Mouse (Mus musculus): ENCODE results near the gene Ncapd3. TPM values are rescaled to one million over a fixed set of nuclear protein-coding genes. Genes with fewer than 3 reads are reported as not detected.

Ncapd3 gene
- total and polyA plus RNA-seq, 3 experiments, result 29.9 to 39.2 (median 33.7) TPM

GRCm38 (mm10) chr9:27006866-27007265, 23.1 kb upstream of the Ncapd3 start:
- H3K36me3 ChIP-seq (replicated peaks in 1 of 2; ENCODE audit: control insufficient read depth in 1 of 2, insufficient read depth in 1 of 2, low read length in 1 of 2), result peaks cover 75 to 89% of the 10 kb centered on the region in 2 experiments
- dilution Hi-C loops (cut with MboI; ENCODE audit: extremely low pct_ligation_motif_present, extremely low pct_unique_long_range_greater_than_20kb, low sequenced_read_pairs), result no loop called here
- in situ Hi-C loops (cut with MboI; ENCODE audit: low pct_ligation_motif_present, low pct_unique_long_range_greater_than_20kb, low sequenced_read_pairs), result no loop called here

GRCm38 (mm10) chr9:27009231-27009630, 20.7 kb upstream of the Ncapd3 start:
- no peaks in the 10 kb centered on the region for H3K9me3 ChIP-seq (replicated peaks; ENCODE audit: low read length)
- no peak overlapping the region for H3K4me2 ChIP-seq (ENCODE audit: insufficient read depth, low read depth, poor library complexity, severe bottlenecking)
- H3K9ac ChIP-seq (ENCODE audit: insufficient read depth, low read depth), result no peak overlapping the region
- peaks cover 72 to 96% of the 10 kb centered on the region in 2 experiments for H3K36me3 ChIP-seq (replicated peaks in 1 of 2; ENCODE audit: control insufficient read depth in 1 of 2, insufficient read depth in 1 of 2, low read length in 1 of 2)
- no peaks in the 10 kb centered on the region for H3K79me2 ChIP-seq (replicated peaks; ENCODE audit: control insufficient read depth, extremely low read depth, insufficient read depth, poor library complexity, severe bottlenecking)
- in situ Hi-C loops (cut with MboI; ENCODE audit: low pct_ligation_motif_present, low pct_unique_long_range_greater_than_20kb, low sequenced_read_pairs), result no loop called here
- dilution Hi-C loops (cut with MboI; ENCODE audit: extremely low pct_ligation_motif_present, extremely low pct_unique_long_range_greater_than_20kb, low sequenced_read_pairs), result no loop called here
- TF ChIP-seq POLR2AphosphoS2 (IDR thresholded peaks at IDR 0.05; ENCODE audit: low read depth, low read length), result 0 out of 2 replicates have a peak, but pooled peaks have one; percentile 42
- no peak for TF ChIP-seq JUN (IDR thresholded peaks at IDR 0.05; ENCODE audit: insufficient read depth, low read depth, low read length)
- TF ChIP-seq ZKSCAN1 (IDR thresholded peaks at IDR 0.05; ENCODE audit: borderline replicate concordance, low read depth, low read length), result no peak
- H3K27me3 ChIP-seq (replicated peaks), result no peaks in the 10 kb centered on the region
- no peaks in the 10 kb centered on the region for H3K4me1 ChIP-seq (ENCODE audit: control insufficient read depth in 1 of 2, insufficient read depth in 2 of 2)
- no peak overlapping the region for H3K4me3 ChIP-seq (replicated peaks in 1 of 3; ENCODE audit: low read depth in 2 of 3, low read length in 2 of 3, poor library complexity in 1 of 3)
- DNase-seq (ENCODE audit: extremely low read depth), result no peak
- no peak overlapping the region for H3K27ac ChIP-seq (ENCODE audit: insufficient read depth, low read depth)

More at GRCm38 (mm10) chr9:27006866-27007265, 23.1 kb upstream of the Ncapd3 start:
- TF ChIP-seq CHD2 (IDR thresholded peaks at IDR 0.05; ENCODE audit: low read length), result no peak
- no peak for TF ChIP-seq MXI1 (IDR thresholded peaks at IDR 0.05; ENCODE audit: low read depth, low read length)
- TF ChIP-seq TCF12 (IDR thresholded peaks at IDR 0.05; ENCODE audit: low read depth, low read length), result no peak
- no peak for TF ChIP-seq HCFC1 (IDR thresholded peaks at IDR 0.05; ENCODE audit: low read depth, low read length)
- no peak for TF ChIP-seq USF2 (conservative IDR thresholded peaks at IDR 0.05; ENCODE audit: low read depth, low read length)
- no peak for TF ChIP-seq POLR2AphosphoS2 (IDR thresholded peaks at IDR 0.05; ENCODE audit: low read depth, low read length)
- Histone ChIP-seq H3K4me2 (ENCODE audit: insufficient read depth, low read depth, poor library complexity, severe bottlenecking) (no peak overlapping the region), H3K79me2 (replicated peaks; ENCODE audit: control insufficient read depth, extremely low read depth, insufficient read depth, poor library complexity, severe bottlenecking) (peaks cover under 1% of the 10 kb centered on the region; the same call in 1 of the 2 replicates), H3K4me3 (replicated peaks in 1 of 3; ENCODE audit: low read depth in 2 of 3, low read length in 2 of 3, poor library complexity in 1 of 3) (no peak overlapping the region), H3K27me3 (replicated peaks) (no peaks in the 10 kb centered on the region), H3K9me3 (replicated peaks; ENCODE audit: low read length) (no peaks in the 10 kb centered on the region), H3K9ac (ENCODE audit: insufficient read depth, low read depth) (no peak overlapping the region), H3K27ac (ENCODE audit: insufficient read depth, low read depth) (no peak overlapping the region), H3K4me1 (ENCODE audit: control insufficient read depth in 1 of 2, insufficient read depth in 2 of 2) (peaks cover 0 to under 1% of the 10 kb centered on the region in 2 experiments; a peak in 1 of 4 replicates)
- no peak for DNase-seq (ENCODE audit: extremely low read depth)

GRCm38 (mm10) chr9:27011572-27011971, 18.4 kb upstream of the Ncapd3 start:
- no peak overlapping the region for H3K4me3 ChIP-seq (replicated peaks in 1 of 3; ENCODE audit: low read depth in 2 of 3, low read length in 2 of 3, poor library complexity in 1 of 3)
- peaks cover 61 to 94% of the 10 kb centered on the region in 2 experiments for H3K36me3 ChIP-seq (replicated peaks in 1 of 2; ENCODE audit: control insufficient read depth in 1 of 2, insufficient read depth in 1 of 2, low read length in 1 of 2)
- H3K27ac ChIP-seq (ENCODE audit: insufficient read depth, low read depth), result no peak overlapping the region
- DNase-seq (ENCODE audit: extremely low read depth), result no peak
- in situ Hi-C loops (cut with MboI; ENCODE audit: low pct_ligation_motif_present, low pct_unique_long_range_greater_than_20kb, low sequenced_read_pairs) (no loop called here), dilution Hi-C loops (cut with MboI; ENCODE audit: extremely low pct_ligation_motif_present, extremely low pct_unique_long_range_greater_than_20kb, low sequenced_read_pairs) (no loop called here)
- H3K9me3 ChIP-seq (replicated peaks; ENCODE audit: low read length), result no peaks in the 10 kb centered on the region
- no peaks in the 10 kb centered on the region for H3K79me2 ChIP-seq (replicated peaks; ENCODE audit: control insufficient read depth, extremely low read depth, insufficient read depth, poor library complexity, severe bottlenecking)
- no peaks in the 10 kb centered on the region for H3K27me3 ChIP-seq (replicated peaks)
- no peak for TF ChIP-seq MAFK (IDR thresholded peaks at IDR 0.05; ENCODE audit: insufficient replicate concordance, low read length)
- no peak for TF ChIP-seq TCF12 (IDR thresholded peaks at IDR 0.05; ENCODE audit: low read depth, low read length)
- no peak for TF ChIP-seq JUND (conservative IDR thresholded peaks at IDR 0.05; ENCODE audit: low read depth, low read length)
- TF ChIP-seq USF2 (conservative IDR thresholded peaks at IDR 0.05; ENCODE audit: low read depth, low read length), result no peak
- TF ChIP-seq BHLHE40 (IDR thresholded peaks at IDR 0.05; ENCODE audit: low read depth, low read length), result no peak
- no peak for TF ChIP-seq JUN (IDR thresholded peaks at IDR 0.05; ENCODE audit: insufficient read depth, low read depth, low read length)
- no peak for TF ChIP-seq RCOR1 (conservative IDR thresholded peaks at IDR 0.05; ENCODE audit: low read depth, low read length)
- no peak for TF ChIP-seq MEF2A (IDR thresholded peaks at IDR 0.05; ENCODE audit: borderline replicate concordance, low read depth, low read length)
- no peak for TF ChIP-seq CTCF (conservative IDR thresholded peaks at IDR 0.05 in 1 of 2, IDR thresholded peaks at IDR 0.05 in 1 of 2; ENCODE audit: low read depth in 2 of 2, low read length in 2 of 2)
- no peaks in the 10 kb centered on the region for H3K4me1 ChIP-seq (ENCODE audit: control insufficient read depth in 1 of 2, insufficient read depth in 2 of 2)
- H3K4me2 ChIP-seq (ENCODE audit: insufficient read depth, low read depth, poor library complexity, severe bottlenecking), result no peak overlapping the region
- H3K9ac ChIP-seq (ENCODE audit: insufficient read depth, low read depth), result no peak overlapping the region
